Mouse (Mus musculus): ENCODE data around the gene Adamtsl5.
A peak's percentile ranks its signal among the peaks of the same experiment; 100 is the strongest.
"Not testable (repeated sequence)": the region's sequence is repeated elsewhere in the genome, so short reads cannot be mapped to it uniquely, and the experiment has no call there.

Gene Adamtsl5

DNA sequence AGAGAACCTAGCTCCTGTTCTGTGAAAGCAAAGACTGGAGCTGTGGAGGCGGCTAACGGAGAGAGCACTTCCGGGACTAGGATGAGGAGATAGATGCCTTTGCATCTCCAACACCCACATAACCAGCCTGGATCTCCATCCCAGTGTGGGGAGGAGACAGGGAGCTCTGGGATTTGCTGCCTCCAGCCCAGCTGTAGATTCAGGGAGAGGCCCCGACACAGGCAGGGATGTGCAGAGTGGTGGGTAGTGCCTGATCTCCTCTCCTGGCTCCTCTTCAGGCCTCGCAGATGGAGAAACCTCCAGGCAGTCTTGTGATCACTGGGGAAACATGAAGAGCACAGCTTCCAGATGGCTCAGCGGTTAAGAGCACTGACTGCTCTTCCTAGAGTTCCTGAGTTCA, 24.5 kb upstream of the Adamtsl5 start:
- DNase-seq (ENCODE audit: low read depth in 1 of 2, low spot score in 2 of 2) = no peak

DNA sequence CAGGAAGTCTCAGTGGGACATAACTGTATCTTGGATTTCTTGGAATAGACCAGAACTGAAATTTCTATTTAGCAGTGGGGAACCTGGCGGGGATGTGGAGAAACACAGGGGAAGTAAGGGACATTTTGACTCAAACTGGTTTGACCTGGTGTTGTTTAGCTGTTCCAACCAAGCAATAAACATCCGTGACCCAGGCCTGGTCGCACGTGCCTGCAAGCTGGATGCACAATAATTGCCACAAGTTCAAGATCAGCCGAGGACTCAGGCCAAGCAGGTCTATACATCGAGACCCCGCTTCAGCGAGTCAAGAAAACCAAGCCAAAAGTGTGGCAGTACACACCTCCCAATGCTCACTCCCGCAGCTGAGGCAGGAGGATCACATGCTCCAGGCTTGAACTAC, 23.8 kb upstream of the Adamtsl5 start:
- DNase-seq (ENCODE audit: low read depth in 1 of 2, low spot score in 2 of 2) = no peak

DNA sequence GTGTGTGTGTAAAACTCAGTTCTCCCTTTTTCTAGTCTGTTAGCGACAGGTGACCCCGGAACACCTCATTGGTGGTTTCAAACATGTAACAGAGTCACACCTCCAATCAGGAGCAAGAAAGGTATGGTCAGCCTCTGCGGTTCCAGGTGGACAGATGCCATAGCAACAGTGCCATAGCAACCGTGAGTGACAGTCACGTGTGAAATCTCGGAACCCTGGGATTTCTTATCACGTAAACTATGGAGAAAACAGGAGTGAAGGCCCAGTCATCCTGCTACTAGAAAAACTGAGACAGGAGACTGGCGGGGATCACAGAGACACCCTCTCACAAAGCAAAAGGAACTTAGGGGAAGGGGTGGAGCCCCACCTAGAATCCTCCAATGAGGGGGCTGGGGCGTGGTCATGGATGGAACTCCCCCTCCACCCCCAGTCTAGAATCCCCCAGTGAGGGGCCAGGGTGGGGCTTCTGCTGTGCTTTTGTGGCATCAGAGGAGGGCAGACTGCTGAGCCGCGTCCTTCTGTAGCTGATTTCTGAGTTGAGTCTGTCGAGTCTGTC, 23.3 kb upstream of the Adamtsl5 start:
- no peak for DNase-seq (ENCODE audit: low read depth in 1 of 2, low spot score in 2 of 2)

DNA sequence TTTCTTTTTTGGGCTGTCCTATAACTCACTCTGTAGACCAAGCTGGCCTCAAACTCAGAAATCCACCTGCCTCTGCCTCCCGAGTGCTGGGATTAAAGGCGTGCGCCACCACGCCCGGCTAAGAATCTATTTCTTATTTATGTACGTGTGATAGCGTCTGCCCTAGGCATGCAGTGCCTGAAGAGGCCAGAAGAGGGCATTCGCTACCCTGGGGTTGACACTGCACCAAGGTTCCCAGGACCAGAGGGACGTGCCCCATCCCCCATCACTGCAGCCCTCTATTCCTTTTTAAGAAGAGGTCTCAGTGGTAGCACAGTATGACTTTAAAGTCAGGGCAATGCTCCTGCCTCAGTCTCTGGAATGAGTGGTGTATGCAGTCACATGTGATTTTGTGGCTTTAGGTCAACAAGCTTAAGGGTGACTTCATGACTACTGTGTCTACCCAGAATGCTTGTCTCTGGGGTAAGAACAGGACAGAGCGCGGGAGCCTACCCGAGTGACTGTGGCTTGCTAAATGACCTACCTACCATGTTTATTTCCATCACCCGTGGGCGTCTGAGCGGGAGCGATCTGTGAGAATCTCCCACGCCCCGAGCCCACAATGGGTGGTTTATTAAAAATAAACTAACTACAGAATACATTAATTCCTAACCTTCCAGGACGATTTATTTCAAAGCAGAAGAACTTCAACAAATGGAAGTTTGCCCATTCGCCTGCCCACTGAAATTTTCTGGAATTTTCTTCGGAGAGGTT, 22.0 kb upstream of the Adamtsl5 start:
- no peak for DNase-seq (ENCODE audit: low read depth in 1 of 2, low spot score in 2 of 2)

DNA sequence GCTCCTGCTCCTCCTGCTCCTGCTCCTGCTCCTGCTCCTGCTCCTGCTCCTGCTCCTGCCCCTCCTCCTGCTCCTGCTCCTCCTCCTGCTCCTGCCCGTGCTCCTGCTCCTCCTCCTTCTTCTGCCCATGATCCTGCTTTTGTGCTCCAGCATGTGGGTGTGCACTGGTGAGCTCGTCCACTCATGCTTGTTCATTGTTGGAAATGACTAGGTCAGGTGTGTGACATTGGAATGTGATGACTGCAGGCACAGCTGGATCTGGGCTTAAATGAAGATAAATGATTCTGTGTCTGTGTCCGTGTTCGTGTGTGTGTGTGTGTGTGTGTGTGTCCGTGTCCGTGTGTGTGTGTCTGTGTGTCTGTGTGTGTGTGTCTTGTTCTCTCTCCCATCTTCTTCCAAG, 20.2 kb upstream of the Adamtsl5 start:
- no peak for DNase-seq (ENCODE audit: low read depth in 1 of 2, low spot score in 2 of 2)

DNA sequence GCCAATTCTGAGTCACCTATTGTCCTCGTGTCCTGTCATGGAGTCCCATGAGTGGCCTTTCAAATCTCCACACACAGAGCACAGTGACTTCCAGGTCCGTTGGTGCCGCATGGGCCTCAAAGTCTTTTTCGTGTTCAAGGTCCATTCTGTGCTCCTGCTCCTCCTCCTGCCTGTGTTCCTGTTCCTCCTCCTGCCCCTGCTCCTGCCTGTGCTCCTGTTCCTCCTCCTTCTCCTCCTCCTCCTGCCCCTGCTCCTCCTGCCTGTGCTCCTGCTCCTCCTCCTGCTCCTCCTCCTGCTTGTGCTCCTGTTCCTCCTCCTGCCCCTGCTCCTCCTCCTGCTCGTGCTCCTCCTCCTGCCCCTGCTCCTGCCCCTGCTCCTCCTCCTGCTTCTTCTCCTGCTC, 19.7 kb upstream of the Adamtsl5 start:
- DNase-seq (ENCODE audit: low read depth in 1 of 2, low spot score in 2 of 2) = no peak

DNA sequence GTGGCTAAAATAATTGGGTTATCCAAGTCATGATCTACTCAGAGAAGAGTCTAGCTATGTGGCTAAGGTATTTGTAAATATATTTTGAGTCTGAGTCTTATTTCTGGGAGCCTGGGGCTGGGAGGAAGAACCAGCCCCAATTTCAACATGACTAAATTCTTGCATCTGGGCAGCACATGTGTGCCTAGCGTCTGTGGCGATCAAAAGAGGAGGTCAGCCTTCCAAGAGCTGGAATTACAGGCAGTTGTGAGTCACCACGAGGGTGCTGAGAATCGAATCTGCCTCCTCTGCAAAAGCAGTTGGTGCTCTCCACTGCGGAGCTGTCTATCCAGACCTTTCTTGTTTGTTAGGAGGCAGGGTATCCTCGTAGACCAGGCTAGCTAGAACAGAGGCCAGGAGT, 17.5 kb upstream of the Adamtsl5 start:
- no peak for DNase-seq (ENCODE audit: low read depth in 1 of 2, low spot score in 2 of 2)

DNA sequence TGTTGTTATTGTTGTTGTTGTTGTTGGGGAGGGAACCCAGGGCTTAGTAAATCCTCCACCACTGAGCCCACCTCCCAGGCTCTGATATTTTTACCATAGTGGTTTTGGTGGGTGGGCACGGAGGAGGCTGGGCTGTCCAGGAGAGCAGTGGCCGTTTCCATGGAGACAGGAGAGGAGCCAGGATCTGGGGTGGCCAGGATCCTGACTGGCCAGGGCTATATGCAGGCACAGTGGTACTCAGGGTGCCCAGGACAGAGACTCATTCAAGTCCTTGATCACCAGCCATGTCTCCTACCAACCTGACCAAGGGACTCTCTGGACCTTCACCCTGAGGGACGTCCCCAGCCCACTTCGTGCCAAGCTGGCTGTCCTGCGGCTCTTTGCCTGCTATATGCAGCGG, 15.5 kb upstream of the Adamtsl5 start:
- DNase-seq (ENCODE audit: low read depth in 1 of 2, low spot score in 2 of 2) = no peak

DNA sequence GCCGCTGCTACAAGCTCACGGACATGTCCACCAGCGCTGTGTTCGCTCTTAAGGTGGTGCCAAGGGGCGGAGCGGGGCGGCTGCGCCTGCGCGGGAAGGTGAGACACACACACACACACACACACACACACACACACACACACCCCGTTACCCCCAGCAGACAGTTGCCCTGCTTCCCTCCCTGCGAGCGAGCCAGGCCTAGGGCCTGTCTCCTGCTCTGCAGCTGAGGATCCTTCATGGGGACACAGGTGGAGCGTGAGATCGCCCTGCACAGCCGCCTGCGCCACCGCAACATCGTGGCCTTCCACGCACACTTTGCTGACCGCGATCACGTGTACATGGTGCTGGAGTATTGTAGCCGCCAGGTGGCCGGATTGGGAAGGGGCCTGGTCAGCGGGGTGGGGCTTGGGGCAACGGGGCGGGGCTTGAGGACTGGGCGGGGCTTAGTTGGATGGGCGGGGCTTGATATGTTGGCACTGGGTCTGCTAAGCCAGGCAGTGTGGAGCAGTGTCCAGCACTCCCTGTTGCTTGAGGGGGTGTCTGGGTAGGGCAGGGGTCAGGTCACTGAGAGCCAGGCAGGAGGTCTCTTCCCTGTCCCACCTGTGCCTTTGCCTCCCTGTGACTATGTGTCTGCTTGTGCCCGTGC, 9.9 kb upstream of the Adamtsl5 start:
- DNase-seq (ENCODE audit: low read depth in 1 of 2, low spot score in 2 of 2) = no peak

DNA sequence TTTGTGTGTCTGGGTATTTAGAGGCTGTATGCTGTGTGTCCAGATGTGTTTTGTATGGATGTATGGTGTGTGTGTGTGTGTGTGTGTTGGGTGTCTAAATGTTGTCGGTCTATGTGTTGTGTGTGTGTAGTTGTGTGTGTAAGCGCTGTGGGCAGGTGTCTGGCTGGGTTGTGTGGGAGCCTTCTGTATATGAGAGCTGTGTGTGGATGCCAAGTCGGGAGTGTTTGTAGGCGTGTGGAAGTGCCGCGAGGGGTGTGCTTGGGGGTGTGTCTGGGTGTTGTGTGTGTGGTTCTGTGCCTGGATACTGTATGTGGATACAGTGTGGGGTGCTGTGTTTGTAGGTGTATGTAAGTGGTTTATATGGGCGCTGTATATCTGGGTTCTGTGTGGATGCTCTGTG, 9.1 kb upstream of the Adamtsl5 start:
- DNase-seq (ENCODE audit: low read depth in 1 of 2, low spot score in 2 of 2) = no peak

DNA sequence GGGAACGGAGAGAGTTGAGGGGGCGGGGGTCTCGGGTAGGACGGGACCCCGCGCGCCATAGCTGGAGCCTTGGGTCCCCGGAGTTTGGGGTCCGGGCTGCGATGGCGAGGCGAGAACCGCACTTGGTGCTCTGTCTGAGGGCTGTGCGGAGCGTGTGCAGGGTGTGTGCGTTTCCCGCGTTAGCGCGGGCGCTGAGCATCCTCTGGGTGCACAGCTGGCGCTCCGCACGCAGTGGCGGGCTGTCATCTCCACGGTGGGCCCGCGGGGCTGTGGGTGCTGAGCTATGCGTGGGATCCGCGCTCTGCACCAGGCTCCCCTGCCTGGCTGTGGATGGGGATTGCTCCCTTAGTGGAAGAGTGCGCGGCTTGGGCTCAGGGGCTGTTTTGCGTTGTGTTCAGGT, 8.5 kb upstream of the Adamtsl5 start:
- no peak for DNase-seq (ENCODE audit: low read depth in 1 of 2, low spot score in 2 of 2)

DNA sequence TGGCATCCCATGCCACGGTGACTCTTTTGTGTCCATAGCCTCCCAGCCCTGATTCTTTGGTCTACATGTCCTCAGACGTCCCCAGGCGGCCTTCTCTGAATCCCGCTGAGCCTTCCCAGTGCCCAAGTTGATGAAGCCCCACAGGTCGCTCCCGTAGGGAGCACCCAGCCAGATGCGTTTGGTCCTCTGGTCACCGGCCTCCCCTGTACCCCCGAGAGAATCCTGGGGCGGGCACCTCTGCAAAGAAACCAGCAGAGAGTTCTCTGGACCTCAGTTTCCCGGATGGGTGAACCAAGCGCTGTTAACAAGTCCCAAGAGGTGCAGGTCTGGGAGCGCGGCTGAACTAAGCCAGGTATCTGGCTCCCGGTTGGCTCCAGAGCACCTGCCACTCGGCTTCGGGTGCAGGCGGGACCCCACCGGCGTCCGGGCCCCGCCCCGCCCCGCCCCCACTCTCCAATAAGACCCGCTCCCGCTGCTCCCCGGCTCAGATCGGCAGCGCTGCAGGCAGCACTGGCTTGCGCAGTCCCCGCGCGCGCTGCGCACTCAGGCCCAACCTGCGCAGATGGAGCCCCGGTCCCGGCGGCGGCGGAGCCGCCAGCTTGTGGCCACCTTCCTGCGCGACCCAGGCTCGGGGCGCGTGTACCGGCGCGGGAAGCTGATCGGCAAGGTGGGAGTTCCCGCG, 7.9 kb upstream of the Adamtsl5 start, which contains the start of gene Plk5:
TSS of gene Plk5 (plus strand) at position 459 of the 682 bp plus-strand sequence.
- DNase-seq (ENCODE audit: low read depth in 1 of 2, low spot score in 2 of 2) = no peak

DNA sequence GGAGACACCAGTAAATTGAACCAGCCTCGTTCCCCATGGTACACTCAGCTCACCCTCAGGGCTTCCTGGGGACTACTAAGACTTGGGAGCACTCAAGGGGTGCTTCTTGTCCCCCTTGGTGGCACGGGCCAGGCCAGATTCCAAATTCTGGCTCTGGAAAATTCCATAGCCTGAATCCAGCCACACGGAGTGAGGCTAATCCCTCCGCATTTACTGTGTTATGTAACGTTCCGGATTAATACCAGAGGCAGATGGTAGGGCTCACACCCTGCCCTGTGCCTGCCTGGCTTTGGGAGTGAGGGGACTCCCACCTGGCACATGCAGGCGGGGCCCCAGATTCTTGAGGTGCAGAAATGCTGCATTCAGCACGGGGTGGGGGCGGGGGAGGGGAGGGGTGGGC, 7.2 kb upstream of the Adamtsl5 start:
- no peak for DNase-seq (ENCODE audit: low read depth in 1 of 2, low spot score in 2 of 2)

DNA sequence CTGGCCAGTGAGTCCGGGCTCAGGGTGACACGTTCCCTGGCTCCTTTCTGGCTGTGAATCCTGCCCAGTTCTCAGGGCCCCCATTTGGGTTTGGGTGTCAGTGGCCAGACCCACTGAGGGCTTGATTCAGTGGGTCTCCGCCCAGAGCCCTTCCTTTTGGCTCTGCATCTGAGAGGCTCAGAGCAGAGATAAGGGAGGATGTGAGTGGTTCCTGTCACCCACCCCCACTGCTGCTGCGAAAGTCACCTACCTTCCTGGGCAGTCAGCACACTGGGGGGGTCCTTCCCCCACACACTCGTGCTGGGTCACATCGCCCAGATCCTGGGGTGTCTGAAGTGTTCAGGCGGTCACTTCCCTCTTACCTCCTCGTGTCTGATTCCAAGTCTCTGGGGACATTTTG, 4.5 kb upstream of the Adamtsl5 start:
- DNase-seq (ENCODE audit: low read depth in 1 of 2, low spot score in 2 of 2) = no peak

DNA sequence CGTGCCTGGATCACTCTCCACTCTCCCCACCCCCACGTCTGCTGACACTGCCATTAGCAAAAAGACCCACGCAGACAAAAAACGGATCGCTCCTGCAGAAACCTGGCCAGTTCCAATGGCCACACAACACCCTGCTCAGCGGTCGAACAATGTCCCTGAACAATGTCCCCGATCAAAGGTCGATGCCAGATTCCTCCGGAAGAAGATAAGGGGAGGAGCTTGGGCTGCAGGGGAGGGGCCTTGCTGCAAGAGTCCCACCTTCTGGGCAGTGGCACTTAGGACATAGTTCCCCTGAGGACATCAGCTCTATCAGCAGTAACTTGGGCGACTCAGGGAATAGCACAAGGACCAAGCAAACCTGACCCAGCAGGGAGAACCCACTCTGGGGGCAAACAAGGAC, 3.7 kb upstream of the Adamtsl5 start:
- DNase-seq (ENCODE audit: low read depth in 1 of 2, low spot score in 2 of 2) = no peak

DNA sequence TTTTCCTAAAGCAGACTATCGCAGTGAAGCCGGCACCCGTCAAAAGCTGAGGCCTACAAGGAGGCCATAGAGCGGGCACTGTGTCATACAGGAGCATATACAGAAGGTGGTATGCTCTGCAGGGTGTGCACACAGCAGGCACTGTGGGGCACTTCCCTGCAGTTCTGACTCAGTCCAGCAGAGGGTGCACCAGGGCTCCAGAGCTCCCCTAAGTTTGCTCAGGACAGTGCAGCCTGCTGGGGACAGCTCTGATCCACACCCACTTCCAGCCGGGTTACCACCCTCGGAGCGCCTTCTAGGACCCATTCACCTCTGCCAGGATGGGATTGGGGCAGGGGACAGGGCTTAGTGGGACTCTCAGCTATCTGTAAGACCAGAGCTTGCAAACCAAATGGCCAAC, 2.1 kb upstream of the Adamtsl5 start:
- DNase-seq (ENCODE audit: low read depth in 1 of 2, low spot score in 2 of 2) = peak; percentile 73 to 79

DNA sequence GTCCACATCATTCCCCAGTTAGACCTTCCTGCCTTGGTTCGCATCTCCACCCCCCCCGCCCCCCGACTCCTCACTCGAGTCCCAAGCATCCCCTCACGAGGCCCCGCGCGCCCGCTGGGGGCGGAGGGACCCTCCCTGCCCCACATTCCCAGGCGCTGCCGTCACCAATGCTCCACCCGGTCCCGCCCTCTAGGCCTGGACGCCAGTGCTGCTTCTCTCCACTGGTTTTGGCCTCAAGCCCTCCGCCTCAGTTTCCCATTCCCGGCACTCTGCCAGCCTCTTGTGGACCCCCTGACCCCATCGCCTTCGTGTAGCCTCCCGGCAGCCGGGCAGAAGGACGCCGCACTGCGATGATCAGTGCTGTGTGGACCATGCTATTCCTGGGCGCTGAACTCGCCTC, 769 bp upstream of the Adamtsl5 start:
- no peak for DNase-seq (ENCODE audit: low read depth in 1 of 2, low spot score in 2 of 2)

DNA sequence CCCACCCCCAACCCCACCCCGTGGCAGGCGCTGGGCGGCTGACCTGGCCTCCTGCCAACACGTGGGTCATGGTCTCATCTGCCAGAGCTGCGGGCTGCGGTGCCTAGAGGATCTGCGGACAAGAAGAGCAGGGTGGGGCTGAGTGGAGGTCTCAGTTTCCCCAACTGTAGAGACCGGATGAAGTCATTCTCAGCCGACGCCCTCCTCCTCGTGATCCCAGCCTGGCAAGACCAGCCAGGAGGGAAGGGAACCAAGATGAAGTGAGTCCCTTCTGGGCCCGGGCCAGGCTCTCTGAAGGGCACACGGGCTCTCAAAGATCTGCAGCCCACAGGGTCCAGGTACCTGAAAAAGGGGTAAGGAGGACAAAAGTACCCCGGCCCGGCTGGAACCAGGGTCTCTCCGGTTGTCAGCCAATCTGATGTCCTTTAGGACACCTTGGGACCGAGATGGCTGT, 671 bp downstream of the Adamtsl5 start:
- DNase-seq (ENCODE audit: low read depth in 1 of 2, low spot score in 2 of 2) = no peak

DNA sequence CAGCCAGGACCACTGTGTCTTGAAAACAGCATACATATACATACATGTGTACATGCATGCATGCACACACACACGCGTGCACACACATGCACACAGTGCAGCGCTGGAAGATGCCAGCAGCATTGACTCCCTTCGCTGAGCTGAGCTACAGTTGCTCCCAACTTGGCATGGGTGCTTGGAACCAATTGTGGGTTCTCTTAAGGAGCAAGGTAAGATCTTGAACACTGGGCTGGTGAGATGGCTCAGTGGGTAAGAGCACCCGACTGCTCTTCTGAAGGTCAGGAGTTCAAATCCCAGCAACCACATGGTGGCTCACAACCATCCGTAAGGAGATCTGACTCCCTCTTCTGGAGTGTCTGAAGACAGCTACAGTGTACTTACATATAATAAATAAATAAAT, 2.3 kb downstream of the Adamtsl5 start:
- DNase-seq (ENCODE audit: low read depth in 1 of 2, low spot score in 2 of 2) = not testable (repeated sequence)

DNA sequence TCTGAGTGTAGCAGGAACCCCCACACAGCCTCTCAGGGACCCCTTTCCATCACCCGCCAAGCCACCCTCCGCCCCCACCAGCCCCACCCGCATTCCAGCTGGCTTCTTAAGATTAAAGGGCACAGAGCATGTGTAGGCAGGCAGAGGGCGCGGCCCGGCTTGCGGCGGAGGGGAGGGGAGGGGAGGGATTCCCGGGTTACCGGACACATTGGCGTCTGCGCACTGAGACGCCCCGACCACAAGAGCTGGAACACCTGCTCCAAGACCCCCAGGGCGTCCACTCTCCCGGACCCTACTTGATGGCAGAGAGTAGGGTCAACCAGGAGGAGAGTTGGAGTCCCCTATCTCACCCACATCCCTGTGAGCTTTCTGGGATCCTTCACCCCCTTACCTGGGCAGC, 3.1 kb downstream of the Adamtsl5 start:
- no peak for DNase-seq (ENCODE audit: low read depth in 1 of 2, low spot score in 2 of 2)

DNA sequence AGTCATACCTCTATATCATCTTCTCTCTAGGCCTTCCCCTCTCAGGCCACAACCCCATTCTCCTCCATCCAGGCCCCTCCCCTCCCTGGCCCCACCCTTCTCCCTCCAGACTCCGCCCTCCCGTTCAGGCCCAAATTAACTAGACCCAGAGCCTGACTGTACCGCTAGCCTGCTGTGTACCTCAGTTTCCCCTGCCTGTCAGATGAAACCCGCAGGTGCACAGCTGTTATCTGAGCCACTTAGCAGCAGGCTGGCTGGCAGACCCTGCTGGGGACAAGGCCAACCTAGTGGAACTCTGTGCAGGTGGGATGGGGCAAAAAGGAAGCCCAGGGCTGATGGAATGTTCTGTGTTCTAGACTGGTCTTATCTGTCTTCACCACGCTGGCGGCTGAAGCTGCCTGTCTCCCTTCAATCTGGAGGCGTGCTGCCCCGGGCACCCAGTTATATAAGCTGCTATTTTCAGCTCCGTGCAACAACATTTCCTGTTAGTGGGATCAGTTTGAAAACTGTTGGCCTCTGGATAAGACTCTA, 4.0 kb downstream of the Adamtsl5 start:
- no peak for DNase-seq (ENCODE audit: low read depth in 1 of 2, low spot score in 2 of 2)

DNA sequence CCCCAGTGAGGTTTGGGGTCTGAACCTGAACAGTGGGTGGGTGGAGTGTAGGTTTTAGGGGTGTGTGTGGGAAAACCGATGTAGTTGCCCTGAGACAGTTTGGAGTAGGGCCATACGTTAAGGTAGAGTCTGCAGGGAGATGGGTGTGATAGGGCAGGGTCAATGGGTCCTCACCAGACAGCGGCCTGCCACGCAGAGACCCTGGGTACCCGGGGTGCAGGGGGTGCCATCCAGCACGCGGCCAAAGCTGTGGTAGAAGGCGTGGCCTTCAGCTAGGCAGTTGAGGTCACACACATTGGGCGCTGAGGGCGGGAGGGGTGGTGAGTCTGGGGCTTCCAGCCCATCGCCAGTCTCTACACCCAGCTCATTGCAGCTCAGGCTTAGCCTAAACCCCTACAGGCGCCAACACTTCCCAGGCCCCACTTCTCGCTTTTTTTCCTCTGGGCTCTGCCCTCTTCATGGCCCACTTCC, 4.8 kb downstream of the Adamtsl5 start:
- no peak for DNase-seq (ENCODE audit: low read depth in 1 of 2, low spot score in 2 of 2)
